Mouse (Mus musculus) mature B cell (primary cell): ENCODE results near the gene Mrgpre.

ENCODE experiments used
- in situ Hi-C: fragments of 300-500 bp; cut with MboI; formaldehyde crosslinking; loops from 2 replicates; pipeline ENCODE4 v1.14.3; 2019

Mrgpre gene

DNA sequence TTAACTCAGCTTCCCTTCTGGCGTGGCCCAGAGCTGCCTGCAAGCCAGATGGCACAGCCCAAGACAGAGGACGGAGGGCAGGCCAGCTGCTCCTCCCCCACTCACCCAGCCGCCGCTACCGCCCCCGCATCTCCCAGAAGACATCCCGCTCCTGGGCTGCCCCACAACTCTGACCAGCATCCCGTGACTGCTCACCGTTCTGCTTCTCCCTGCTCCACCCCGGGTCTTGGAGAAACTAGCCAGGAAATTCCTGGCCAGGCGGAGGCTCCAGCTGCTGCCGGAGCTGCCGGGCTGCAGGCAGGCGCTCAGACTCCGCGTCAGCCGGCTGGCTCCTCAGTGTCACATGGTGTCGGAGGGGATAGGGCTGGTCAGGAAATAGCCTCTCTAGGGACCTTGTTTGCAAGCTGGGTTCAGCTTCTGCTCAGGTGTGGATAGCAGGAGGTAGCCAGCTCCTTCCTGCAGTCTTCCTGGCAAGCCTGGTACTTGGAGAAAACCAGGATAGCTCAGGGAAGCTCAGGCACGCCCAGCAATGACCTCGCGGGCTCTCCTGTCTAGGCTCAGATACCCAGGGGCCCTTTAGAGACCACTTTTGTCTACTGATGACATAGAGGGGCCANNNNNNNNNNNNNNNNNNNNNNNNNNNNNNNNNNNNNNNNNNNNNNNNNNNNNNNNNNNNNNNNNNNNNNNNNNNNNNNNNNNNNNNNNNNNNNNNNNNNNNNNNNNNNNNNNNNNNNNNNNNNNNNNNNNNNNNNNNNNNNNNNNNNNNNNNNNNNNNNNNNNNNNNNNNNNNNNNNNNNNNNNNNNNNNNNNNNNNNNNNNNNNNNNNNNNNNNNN, at the start of gene Mrgpre:
Gene Mrgpre (minus strand): TSS at position 505 of the 834 bp plus-strand sequence.
- in situ Hi-C loops, result loop anchor here (25.0 kb wide), 1 partner anchor 778 kb away; the partner anchor contains the start of gene Ppfia1

DNA sequence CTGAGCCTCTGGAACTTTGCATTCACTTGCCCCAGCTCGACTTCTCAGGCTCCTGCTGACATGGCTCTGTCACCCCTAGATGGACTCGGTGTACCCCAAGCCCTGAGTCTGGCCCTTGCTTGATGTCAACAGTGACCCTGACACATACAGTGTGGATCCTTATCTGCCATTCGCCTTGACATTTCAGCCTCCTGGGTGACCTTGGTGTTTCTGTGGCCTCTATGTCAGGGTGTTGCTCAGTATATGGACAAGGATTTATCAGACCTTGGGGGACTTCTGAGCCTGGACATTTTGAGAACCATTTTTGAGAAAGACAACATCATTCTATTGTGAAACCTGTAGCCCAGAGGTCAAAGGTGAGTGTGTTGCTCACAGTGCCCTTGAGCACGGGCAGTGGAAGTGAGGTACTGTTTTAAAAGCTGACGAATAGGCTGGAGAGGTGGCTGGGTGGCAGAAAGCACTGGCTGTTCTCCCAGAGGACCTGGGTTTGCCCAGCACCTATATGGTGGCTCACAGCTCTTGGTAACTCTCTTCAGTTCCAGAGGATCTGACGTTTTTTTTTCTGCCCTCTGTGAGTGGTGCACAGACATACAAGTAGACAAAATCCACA, 49.4 kb upstream of the Mrgpre start:
- in situ Hi-C loops, result no loop called here

DNA sequence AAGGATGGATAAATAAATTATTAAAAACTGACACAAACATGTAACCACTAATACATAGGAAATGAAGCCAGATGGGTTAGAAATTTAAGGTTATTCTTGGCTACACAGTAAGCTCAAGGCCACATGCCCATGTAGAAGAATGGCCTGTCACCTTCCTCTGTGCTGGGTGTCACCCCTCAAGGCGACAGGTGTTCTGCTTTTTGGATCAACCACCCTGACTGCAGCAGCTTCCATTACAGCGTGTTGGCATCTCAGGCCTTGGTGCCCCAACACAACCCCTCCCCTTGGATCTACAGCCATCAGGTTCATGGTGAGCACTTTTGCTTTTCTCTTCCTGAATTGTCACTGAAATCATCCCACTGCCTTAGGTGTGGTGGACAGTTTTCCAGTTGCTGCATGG, 48.3 kb upstream of the Mrgpre start:
- in situ Hi-C loops, result no loop called here

DNA sequence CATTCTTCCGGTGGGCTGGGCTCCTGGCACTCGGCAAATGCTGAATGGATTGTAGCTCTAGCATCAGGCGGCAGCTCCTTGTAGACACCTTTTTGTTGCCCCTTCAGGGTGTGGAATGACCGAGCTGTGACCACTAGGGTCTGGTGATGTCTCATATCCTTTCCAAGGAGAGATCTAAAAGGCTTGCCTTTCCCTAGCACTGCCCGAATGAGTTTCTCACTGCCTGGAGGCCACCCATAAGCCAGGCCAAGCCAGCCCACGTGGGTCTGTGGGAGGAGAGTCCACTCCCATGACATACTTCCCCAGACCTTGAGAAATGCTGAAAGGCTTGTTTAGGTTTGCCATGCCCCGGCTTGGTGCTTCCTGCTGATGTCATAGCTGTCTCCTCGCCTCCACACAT, 47.9 kb upstream of the Mrgpre start:
- in situ Hi-C loops, result no loop called here

DNA sequence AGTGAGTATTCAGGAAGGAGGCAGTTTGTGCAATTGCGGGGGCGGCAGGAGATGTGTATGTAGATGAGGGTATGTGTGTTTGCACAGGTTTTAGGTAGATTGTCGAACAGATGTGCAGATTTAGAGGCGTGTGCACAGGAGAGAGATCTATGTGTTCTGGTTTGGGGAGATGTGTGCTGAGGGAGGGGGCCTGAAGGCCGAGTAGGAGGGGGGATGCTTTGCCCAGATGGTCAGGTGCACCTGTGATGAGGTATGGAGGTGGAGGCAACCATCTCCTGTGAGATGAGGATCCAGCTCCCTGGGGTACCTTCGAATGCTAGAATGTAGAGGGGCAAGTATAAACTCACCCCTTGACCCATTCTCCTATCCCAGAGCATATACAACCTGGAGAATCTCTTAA, 46.1 kb upstream of the Mrgpre start:
- in situ Hi-C loops, result no loop called here

DNA sequence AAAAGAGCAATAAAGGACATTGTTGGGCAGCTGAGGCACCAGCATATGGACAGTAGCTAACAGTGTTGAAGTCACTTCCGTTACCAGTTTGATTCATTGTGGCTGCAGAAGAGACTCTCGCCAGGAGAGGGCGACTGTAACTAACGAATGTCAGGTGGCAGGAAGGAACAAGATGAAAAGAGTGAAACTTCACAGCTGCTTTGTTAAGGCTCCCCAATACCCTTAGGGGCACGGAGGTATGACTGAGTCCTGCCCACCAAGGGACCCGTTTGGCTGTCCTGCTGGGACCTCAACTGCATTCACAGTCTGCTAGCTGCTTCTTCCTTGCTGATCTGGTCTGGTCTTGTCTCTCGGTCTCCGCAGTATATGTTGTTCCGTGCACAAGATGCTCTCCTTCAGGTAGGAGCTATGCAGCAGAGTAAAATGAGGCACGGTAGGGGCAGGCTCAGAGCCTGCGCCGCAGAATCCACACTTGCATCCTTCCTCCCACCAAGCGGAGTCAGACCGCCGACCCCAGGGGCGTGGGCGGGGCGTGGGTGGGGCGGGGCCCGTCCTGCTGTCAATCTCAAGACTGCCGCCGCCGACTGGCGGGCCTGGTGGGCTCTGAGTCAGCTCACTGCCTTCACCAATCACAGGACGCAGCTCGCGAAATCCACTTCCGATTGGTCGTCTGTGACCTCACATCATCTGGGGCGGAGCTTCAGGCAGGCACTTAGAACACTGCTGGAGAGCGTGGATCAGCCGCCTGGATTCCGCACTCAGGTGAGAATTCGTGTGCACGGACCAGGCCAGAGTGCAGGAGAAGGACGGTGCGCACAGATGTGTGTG, 45.4 kb upstream of the Mrgpre start:
- in situ Hi-C loops, result loop anchor here (10.0 kb wide), 1 partner anchor 85 kb away; no protein-coding TSS in a partner anchor

DNA sequence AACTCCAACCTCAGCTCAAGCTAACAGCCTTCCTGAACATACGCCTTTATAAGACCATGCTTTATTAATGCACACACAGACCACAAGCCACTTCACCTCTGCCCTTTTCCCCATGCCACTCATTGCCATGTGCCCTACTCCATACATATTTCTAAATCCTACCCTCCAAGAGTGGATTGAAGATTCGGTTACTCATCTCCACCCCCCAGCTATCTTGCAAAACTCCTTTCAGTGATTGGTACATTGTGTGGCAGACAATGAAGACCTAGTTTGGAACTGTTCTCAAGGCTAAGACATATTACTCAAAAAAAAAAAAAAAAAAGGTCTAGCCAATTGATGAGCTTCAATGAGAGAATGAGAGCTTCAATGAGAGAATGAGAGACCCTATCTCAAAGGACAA, 42.7 kb upstream of the Mrgpre start:
- in situ Hi-C loops, result loop anchor here (10.0 kb wide), 1 partner anchor 88 kb away; no protein-coding TSS in a partner anchor

DNA sequence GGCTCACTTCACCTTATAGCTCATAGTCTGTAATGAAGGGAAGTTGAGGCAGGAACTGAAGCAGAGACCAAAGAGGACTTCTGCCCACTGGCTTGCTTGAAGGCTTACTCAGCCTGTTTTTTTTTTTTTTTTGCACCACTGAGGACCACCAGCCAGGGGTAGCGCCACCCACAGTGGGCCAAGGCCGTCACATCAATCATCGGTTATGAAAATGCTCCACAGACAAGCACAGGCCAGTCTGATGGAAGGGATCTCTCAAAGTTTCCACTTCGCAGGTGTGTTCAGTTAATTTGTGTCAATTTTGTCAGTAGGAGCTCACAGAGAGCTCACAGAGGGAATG, 38.9 kb upstream of the Mrgpre start:
- in situ Hi-C loops, result loop anchor here (10.0 kb wide), 1 partner anchor 92 kb away; no protein-coding TSS in a partner anchor

DNA sequence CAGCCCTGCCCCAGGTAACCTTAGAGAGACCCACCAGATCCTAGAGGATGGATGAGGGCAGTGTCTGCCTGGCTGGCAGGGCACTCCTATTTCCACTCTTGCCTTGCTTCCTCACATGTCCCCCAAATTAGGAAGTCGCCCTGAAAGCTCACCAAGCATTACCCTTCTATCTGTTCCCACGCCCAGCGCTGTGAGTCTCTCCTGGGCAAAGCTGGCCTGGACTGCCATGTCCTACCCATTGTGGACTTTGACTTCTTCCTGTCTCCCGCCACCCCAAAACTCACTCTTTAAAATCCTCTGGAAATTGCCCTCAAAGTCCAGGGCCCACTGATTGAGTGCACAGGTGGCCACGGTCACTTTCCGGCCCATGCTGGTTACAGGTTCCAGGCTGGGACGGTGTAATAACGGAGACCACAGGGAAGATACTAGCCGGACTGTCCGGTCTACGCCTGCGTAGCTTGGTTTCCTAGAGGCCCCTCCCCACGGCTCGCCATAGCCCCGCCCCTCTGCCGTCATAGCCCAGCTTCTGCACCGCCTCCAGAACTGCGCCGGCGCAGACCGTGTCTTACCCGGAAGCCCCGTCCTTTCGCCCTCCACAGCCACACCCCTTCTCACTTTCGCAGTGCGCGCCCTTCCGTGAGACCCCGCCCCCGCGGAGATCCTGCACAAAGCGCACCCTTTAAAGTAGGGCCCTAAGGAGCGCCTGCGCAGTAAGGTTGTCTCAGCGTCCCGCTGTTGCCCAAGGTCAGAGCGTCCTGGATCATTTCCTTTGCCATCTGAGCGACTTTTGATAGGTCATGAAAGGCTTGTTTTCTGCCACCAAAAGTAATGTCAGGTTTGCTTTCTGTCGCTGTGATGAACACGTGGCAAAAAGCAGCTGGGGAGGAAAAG, 38.3 kb upstream of the Mrgpre start, which contains the start of the genes Nadsyn1 and Dhcr7:
Gene Nadsyn1 (minus strand): TSS at position 475 of the 891 bp plus-strand sequence.
Gene Dhcr7 (plus strand): TSS at position 771 of the 891 bp plus-strand sequence.
- in situ Hi-C loops, result loop anchor here (10.0 kb wide), 1 partner anchor 92 kb away; no protein-coding TSS in a partner anchor

DNA sequence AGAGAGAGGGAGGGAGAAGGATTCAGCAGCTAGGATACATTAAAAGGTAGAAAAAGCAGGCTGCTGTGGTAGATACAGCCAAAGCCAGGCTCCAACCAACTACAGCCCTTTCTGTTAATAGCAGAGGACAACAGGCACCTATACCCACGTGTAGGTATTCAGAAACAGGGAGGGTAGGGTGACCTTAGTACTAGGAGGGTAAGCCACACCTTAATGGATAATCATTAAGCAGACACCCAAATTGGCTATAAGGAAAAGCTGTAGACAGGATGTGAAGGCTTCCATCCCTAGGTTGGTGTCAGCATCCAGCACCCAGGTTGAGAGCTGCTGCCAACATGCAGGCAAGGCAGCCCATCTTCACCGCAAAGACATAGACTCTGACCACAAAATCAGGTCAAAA, 36.9 kb upstream of the Mrgpre start:
- in situ Hi-C loops, result loop anchor here (10.0 kb wide), 1 partner anchor 94 kb away; no protein-coding TSS in a partner anchor

DNA sequence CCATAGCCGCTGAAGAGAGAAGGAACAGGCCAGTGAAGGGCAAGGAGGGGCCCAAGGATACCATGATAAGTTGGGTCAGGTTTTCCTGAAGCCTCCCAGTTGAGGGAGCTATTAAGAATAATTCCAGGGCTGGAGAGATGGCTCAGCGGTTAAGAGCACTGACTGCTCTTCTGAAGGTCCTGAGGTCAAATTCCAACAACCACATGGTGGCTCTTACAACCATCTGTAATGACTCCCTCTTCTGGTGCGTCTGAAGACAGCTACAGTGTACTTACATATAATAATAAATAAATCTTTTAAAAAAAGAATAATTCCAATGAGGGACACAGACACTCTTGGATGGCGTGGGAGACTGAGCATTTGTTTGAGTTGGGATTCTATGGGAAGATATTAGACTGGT, 34.9 kb upstream of the Mrgpre start:
- in situ Hi-C loops, result no loop called here

DNA sequence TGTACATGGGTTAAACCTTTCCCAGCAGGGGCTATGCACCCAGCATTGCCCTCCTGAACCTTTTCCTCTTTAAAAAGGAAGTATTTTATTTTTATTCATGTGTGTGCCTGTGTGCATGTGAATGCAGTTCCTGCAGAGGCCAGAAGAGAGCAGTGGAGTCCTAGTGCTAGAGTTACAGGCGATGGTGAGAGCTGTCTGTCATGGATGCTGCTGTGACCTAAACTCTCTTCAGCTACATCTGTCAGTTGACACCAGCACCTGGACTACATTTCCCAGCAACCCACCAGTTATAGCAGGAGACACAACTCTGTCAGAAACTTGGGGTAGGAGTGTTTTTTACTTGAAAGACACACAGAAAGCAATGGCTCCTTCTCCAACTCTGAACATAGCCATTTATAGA, 24.6 kb upstream of the Mrgpre start:
- in situ Hi-C loops, result no loop called here

DNA sequence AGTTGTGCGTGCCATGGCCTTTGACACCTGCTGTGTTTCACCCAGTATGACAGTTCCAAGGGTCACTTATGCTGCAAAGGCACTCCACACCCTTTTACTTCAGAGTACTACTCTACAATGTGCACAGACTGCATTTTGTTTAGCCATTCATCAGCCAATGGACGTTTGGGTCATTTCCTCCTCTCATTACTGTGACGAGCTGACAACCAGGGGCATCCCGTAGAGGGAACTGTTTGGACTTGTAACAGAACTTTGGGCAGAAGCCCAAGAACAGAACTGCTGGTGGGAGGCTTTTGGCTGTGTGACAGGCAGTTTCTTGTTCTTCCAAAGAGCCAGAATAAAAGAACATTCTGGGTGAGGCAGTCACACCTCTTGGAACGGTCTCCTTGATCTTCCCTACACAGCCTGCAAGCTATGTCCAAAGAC, 20.9 kb upstream of the Mrgpre start:
- in situ Hi-C loops, result no loop called here

DNA sequence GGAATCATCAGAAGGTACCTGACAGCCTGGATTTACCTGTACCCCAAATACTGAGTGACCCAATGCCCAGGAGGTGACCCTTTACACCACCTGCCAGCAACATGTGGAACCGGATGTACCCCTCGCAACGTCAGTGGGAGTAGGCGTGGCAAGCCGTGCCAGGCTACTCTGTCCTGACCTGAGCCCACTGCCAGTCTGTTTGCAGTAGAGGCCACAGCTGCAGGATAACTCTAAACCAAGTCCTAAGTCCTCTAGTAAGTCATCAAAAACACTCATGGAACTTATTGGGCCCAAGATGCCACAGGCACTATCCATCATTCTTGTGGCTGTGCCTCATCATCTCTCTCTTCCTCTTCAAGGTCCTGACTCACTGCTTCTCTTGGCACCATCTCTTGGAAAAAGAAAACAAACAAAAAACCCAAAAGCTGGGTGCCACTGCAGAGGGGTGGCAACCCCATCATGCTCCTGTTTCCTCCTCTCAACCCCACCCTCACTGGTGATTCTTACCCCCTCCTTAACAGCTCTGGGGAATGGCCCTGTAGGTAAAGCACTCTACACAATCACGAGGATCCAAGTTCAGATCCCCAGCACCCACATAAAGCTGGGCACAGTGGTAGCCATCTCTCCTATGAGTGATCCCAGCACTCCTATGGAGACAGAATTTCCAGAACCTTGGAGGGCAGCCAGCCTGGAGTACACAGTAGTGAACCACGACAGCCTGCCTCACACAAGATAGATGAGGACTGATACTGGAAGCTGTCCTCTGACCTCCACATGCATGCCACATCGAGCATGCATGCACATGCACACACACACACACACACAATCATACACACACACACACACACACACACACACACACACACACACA, 17.1 kb upstream of the Mrgpre start:
- in situ Hi-C loops, result no loop called here

DNA sequence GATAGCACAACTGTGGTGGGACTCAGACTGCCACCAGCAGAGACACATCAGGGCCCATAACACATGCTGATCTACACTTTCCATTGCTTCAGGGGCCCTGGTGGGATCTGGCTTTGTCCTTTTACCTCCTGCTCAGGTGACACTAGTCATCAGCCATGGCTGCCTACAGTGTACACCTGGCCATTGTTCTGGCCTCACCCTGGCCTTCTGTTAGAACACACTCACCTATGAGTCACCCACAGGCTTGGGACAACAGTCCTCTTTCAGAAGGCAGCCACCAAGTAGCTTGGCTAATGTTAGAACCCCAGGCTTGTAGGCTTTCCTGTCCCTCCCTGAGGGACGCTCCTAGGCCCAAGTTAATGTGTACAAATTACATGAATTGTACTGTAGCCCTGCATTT, 16.5 kb upstream of the Mrgpre start:
- in situ Hi-C loops, result no loop called here

DNA sequence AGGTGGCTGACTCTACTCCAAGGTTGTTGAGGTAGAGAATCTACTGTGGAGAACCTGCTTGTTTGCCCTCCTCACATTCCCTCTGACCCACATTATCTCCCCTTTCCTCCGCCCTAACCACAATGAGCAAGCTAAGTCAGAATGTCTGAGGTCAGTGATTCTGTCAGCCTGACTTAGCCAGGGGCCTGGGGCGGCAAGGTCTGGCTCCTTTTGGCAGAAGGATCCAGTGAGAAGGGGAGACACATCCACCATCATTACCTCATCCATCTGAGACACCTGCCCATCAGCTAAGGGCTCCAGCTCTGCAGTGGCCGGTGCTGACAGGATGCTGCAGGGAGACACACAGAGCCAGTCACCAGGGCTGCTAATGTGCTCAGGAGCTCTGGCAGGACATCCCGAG, 14.5 kb upstream of the Mrgpre start:
- in situ Hi-C loops, result loop anchor here (25.0 kb wide), 1 partner anchor 764 kb away; the partner anchor contains the start of gene Ppfia1

DNA sequence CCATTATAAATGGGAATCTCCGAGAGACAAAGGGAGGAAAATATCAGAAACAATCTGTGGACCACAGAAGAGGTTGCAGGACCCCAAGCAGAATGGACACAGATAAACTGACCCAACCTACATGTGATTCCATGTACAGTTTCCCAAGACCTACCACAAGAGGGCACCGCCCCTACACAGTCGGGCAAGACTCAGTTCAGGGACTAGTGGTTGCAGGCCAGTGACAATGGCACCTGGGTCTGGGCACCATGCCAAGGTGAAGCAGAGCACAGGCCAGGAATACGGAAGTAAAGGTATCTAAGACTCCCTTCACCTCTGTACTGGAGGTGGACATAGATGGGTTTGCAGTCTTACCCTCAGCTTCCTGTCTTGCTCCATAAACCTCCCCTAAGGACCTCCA, 8.8 kb upstream of the Mrgpre start:
- in situ Hi-C loops, result loop anchor here (25.0 kb wide), 1 partner anchor 769 kb away; the partner anchor contains the start of gene Ppfia1

DNA sequence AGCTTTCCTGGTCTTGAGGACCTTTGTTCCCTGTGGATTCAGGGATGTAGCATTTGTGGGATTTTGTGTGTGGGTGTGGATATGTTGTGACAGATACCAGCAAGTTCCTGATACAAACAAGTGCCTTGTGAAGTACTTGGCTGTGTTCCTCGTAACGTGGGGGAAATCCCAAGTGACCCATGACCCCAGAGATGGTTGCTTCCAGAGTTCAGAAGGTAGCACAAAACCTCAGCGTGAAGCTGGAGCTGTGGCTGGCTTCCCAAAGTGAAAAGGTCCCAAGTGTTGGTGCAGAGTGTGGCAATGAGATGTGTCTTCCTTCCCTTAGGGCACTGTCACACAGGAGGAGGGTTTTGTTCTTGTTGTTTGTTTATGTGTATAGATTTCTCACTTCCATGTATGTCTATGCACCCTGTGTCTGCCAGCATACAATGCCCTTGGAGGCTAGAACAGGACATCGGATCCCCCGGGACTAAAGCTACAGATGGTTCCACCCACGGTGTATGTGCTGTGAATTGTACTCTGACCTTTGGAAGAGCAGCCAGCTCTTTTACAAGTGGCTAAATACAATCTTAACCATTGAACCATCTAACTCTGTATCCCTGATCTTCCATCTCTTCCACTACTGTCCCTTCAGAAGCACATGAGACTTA, 8.2 kb upstream of the Mrgpre start:
- in situ Hi-C loops, result loop anchor here (25.0 kb wide), 1 partner anchor 770 kb away; the partner anchor contains the start of gene Ppfia1

DNA sequence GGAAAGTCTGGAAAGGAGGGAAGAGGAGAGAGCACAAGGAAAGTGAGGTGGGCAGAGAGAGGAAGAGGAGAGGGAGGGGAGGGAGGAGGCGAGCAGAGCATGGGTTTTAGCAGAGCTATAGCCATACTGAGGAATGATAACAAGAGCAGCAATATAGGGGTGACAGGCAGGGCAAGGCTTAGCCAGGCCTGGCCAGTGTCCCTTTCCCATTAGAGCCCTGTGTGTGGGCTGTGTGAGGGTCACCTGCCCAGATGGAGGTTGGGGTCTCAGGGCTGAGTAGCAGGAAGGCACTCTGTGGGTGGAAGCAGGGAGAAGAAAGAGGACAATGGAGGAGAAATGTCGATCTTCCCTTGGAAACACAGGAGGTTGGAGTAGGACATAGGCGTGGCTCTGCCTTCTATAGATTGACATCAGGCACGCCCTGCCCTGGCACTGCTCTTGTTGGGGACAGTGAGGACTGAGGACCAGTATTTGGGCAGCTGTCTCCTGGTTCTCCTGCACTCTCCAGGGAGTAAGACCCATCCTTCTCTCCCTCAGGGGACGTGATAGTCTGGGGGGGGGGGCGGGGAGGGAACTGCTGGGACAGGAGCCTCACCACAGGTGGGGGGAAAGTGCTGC, 813 bp downstream of the Mrgpre start:
- in situ Hi-C loops, result loop anchor here (25.0 kb wide), 1 partner anchor 779 kb away; the partner anchor contains the start of gene Ppfia1
